Mouse (Mus musculus): ENCODE measurements around the gene Pcsk6. TPM values are rescaled to one million over a fixed set of nuclear protein-coding genes. Genes with fewer than 3 reads are reported as not detected.

Gene Pcsk6
- polyA plus RNA-seq, 1 experiment: not detected

DNA sequence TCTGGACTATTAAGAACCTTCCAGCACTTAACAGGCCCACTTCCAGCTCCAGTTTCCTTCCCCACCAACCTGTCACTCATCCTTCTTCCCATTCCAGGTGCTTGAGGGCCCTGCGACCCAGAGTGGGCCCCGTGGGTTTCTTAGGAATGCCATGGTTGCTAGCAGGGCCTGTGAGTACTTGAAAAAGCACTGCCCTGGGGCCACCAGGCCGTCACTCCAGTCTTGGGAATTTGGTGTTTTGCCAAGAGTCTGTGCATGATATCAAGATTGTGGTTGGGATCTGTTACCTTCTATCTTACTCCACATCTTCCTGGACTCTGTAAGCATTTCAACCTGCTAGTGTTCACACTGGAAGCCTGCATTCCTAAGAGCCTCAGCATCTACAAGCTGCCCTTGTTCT is 120.5 kb downstream of the Pcsk6 start:
- Histone ChIP-seq H3K4me3 (ENCODE audit: insufficient read depth, low read length) (no peak overlapping the region), H3K4me1 (ENCODE audit: control insufficient read depth, insufficient read depth, low read length) (no peaks in the 10 kb centered on the region), H3K27ac (ENCODE audit: insufficient read depth, low read depth, low read length) (no peak overlapping the region)
- no peak for TF ChIP-seq CTCF (IDR thresholded peaks at IDR 0.05; ENCODE audit: low read depth, low read length)
- no peak for TF ChIP-seq POLR2A (IDR thresholded peaks at IDR 0.05; ENCODE audit: borderline replicate concordance, low read depth, low read length)

DNA sequence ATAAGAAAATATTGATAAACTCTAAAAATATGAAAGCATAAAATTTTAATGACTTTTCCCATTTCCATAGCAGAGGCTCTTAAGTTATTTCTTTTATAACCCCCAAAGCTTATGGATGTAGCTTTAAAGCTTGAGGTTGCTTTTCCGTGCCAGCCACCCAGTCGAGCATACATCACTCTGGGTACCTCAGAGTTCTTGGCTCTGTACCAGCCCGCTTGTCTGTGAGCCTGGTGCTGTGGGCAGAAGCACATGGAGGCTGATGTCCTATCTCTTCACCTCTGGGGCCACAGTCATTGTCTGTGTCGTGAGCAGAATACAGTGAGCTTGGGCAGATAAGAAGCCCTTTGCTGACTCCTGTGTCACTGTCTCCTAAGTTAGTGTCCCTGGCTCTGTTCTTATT is 126.7 kb downstream of the Pcsk6 start:
- no peak overlapping the region for H3K4me3 ChIP-seq (ENCODE audit: insufficient read depth, low read length)
- H3K4me1 ChIP-seq (ENCODE audit: control insufficient read depth, insufficient read depth, low read length): no peaks in the 10 kb centered on the region
- TF ChIP-seq CTCF (IDR thresholded peaks at IDR 0.05; ENCODE audit: low read depth, low read length) (no peak), POLR2A (IDR thresholded peaks at IDR 0.05; ENCODE audit: borderline replicate concordance, low read depth, low read length) (no peak)
- H3K27ac ChIP-seq (ENCODE audit: insufficient read depth, low read depth, low read length): no peak overlapping the region

GRCm38 (mm10) chr7:65988709-65989108 is 127.2 kb downstream of the Pcsk6 start:
- Histone ChIP-seq H3K4me3 (ENCODE audit: insufficient read depth, low read length) (no peak overlapping the region), H3K4me1 (ENCODE audit: control insufficient read depth, insufficient read depth, low read length) (no peaks in the 10 kb centered on the region), H3K27ac (ENCODE audit: insufficient read depth, low read depth, low read length) (no peak overlapping the region)
- TF ChIP-seq POLR2A (IDR thresholded peaks at IDR 0.05; ENCODE audit: borderline replicate concordance, low read depth, low read length): no peak
- no peak for TF ChIP-seq CTCF (IDR thresholded peaks at IDR 0.05; ENCODE audit: low read depth, low read length)

- TF ChIP-seq CTCF (IDR thresholded peaks at IDR 0.05; ENCODE audit: low read depth, low read length) (no peak), POLR2A (IDR thresholded peaks at IDR 0.05; ENCODE audit: borderline replicate concordance, low read depth, low read length) (no peak)
- H3K27ac ChIP-seq (ENCODE audit: insufficient read depth, low read depth, low read length): no peak overlapping the region
- H3K4me1 ChIP-seq (ENCODE audit: control insufficient read depth, insufficient read depth, low read length): no peaks in the 10 kb centered on the region
- no peak overlapping the region for H3K4me3 ChIP-seq (ENCODE audit: insufficient read depth, low read length)
Measured at GRCm38 (mm10) chr7:65992329-65992728, 130.8 kb downstream of the Pcsk6 start.

DNA sequence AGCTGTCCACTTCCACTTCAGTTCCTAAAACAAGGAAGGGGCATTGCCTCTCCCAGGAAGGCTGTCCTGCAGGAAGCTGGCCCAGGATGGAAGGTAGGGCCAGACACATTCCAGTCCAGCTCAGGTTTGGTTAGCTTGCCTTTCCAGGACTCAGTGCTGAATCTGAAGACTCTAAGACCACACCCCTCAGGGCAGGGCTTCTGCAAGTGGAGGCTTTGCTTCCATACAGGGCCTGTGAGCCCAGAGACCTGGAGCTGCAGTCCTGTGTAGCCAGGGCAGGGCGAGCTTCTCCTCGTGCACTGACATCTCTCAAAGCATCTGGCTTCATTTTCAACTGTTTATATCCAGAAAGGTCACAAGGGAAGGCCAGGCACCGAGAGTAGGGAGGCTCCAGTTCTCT is 131.9 kb downstream of the Pcsk6 start:
- no peaks in the 10 kb centered on the region for H3K4me1 ChIP-seq (ENCODE audit: control insufficient read depth, insufficient read depth, low read length)
- H3K4me3 ChIP-seq (ENCODE audit: insufficient read depth, low read length): no peak overlapping the region
- no peak for TF ChIP-seq POLR2A (IDR thresholded peaks at IDR 0.05; ENCODE audit: borderline replicate concordance, low read depth, low read length)
- no peak overlapping the region for H3K27ac ChIP-seq (ENCODE audit: insufficient read depth, low read depth, low read length)

DNA sequence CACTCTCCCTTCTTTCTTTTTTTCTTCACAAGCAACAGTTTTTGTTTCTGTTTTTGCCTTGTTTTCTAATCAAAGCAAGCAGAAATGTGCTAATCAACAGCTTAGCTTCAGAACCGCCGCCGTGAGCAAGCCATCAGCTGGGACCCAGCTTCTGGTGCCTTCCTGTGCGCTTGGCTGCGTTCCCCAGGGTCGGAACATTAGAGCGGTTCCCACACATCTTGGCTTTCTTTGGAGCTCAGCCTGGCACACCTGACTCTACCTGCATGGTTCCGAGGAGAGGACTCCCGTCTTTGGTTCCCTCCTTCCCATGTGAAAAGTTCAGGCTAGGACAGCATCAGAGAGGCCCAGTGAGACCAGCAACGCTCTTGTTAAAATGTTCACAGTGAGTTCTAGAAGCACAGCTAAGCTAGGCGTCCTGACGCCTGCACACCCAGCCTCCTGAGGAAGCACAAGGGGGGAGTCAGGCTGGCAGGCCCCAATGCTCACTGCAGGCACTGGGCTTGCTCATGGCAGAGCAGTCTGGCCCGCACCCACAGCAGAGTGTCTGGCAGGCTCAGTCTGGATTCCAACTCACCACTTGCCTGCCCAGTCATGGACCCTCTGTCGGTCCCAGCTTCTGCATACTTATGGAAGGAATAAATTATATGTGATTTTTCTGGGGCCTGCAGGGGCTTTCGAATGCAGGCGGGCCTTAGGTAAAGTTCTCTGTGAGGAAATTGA is 139.7 kb downstream of the Pcsk6 start:
- Histone ChIP-seq H3K27ac (ENCODE audit: insufficient read depth, low read depth, low read length) (no peak overlapping the region), H3K4me3 (ENCODE audit: insufficient read depth, low read length) (no peak overlapping the region), H3K4me1 (ENCODE audit: control insufficient read depth, insufficient read depth, low read length) (no peaks in the 10 kb centered on the region)
- no peak for TF ChIP-seq POLR2A (IDR thresholded peaks at IDR 0.05; ENCODE audit: borderline replicate concordance, low read depth, low read length)

DNA sequence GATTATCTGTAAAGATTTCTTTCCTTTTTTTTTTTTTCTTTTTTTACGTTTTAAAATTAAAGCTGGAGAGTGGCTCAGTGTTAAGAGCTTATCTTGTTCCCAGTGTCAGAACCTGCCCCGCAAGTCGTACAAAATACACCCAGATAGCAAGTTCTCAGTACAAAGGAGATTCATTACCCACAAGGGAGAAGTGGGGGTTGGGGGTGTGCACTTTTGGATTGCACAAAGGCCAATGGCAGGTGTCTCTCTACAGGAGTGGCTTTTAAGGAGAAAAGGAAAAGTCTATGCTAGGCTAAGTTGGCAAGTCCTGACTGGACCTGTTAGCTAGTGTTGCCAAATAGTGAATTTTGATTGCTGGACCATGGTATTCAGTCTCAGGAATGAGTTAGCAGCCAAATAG is 140.3 kb downstream of the Pcsk6 start:
- H3K4me3 ChIP-seq (ENCODE audit: insufficient read depth, low read length): no peak overlapping the region
- no peaks in the 10 kb centered on the region for H3K4me1 ChIP-seq (ENCODE audit: control insufficient read depth, insufficient read depth, low read length)
- TF ChIP-seq POLR2A (IDR thresholded peaks at IDR 0.05; ENCODE audit: borderline replicate concordance, low read depth, low read length): no peak
- no peak for TF ChIP-seq CTCF (IDR thresholded peaks at IDR 0.05; ENCODE audit: low read depth, low read length)
- no peak overlapping the region for H3K27ac ChIP-seq (ENCODE audit: insufficient read depth, low read depth, low read length)

DNA sequence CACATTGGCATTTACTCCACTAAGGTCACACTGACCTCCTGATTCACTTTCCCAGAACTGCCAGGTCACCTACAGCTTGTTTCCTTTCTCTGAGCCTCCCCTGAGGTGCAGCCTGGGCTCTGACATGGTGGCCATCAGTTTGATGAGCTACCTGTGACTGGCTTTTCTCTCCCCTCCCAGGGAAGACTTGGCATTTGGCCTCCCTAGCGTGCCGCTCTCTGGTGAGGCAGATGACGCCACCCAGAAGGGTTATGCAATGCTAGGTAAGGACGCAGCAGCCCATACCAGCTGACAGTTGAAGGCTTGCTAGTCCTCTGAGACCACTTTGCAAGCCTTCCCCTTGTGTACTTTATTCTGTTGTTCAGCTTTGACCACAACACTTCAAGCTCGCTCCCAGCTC is 141.9 kb downstream of the Pcsk6 start:
- Histone ChIP-seq H3K27ac (ENCODE audit: insufficient read depth, low read depth, low read length) (no peak overlapping the region), H3K4me1 (ENCODE audit: control insufficient read depth, insufficient read depth, low read length) (no peaks in the 10 kb centered on the region), H3K4me3 (ENCODE audit: insufficient read depth, low read length) (no peak overlapping the region)
- TF ChIP-seq CTCF (IDR thresholded peaks at IDR 0.05; ENCODE audit: low read depth, low read length) (no peak), POLR2A (IDR thresholded peaks at IDR 0.05; ENCODE audit: borderline replicate concordance, low read depth, low read length) (no peak)

GRCm38 (mm10) chr7:66003865-66004638 is 142.5 kb downstream of the Pcsk6 start:
- TF ChIP-seq POLR2A (IDR thresholded peaks at IDR 0.05; ENCODE audit: borderline replicate concordance, low read depth, low read length): no peak
- TF ChIP-seq CTCF (IDR thresholded peaks at IDR 0.05; ENCODE audit: low read depth, low read length): no peak

DNA sequence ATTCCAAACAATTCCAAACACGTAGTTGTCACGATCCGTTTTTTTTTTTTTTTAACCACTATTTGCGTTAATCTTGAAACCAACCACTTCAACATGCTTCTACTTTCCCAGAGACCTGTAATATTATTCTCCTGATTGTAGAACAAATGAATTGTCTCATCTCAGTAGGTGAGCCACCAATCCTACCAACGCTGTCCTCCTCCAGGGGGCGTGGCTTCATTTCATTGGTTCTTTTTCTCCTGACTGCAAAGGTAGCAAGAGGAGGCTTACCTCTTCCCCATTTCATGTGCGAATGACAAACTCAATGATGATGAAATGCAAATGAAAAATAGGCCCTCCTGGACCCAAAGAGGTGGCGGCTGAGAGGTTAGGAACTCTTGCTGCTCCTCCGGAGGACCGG is 143.5 kb downstream of the Pcsk6 start:
- TF ChIP-seq POLR2A (IDR thresholded peaks at IDR 0.05; ENCODE audit: borderline replicate concordance, low read depth, low read length) (no peak), CTCF (IDR thresholded peaks at IDR 0.05; ENCODE audit: low read depth, low read length) (no peak)
- Histone ChIP-seq H3K27ac (ENCODE audit: insufficient read depth, low read depth, low read length) (no peak overlapping the region), H3K4me1 (ENCODE audit: control insufficient read depth, insufficient read depth, low read length) (no peaks in the 10 kb centered on the region), H3K4me3 (ENCODE audit: insufficient read depth, low read length) (no peak overlapping the region)

More at GRCm38 (mm10) chr7:66003865-66004638, 142.5 kb downstream of the Pcsk6 start:
- H3K4me3 ChIP-seq (ENCODE audit: insufficient read depth, low read length): no peak overlapping the region
- no peak overlapping the region for H3K27ac ChIP-seq (ENCODE audit: insufficient read depth, low read depth, low read length)
- no peaks in the 10 kb centered on the region for H3K4me1 ChIP-seq (ENCODE audit: control insufficient read depth, insufficient read depth, low read length)

Measured in bone marrow macrophage, adult 2 months (primary cell).